Mouse (Mus musculus): Measurements from ENCODE around the gene Eif4g3. TPM values are rescaled to one million over a fixed set of nuclear protein-coding genes. Genes with fewer than 3 reads are reported as not detected.

Gene Eif4g3
- polyA plus RNA-seq, 2 experiments from 2014 or later: 35.4 to 42.5 TPM

DNA sequence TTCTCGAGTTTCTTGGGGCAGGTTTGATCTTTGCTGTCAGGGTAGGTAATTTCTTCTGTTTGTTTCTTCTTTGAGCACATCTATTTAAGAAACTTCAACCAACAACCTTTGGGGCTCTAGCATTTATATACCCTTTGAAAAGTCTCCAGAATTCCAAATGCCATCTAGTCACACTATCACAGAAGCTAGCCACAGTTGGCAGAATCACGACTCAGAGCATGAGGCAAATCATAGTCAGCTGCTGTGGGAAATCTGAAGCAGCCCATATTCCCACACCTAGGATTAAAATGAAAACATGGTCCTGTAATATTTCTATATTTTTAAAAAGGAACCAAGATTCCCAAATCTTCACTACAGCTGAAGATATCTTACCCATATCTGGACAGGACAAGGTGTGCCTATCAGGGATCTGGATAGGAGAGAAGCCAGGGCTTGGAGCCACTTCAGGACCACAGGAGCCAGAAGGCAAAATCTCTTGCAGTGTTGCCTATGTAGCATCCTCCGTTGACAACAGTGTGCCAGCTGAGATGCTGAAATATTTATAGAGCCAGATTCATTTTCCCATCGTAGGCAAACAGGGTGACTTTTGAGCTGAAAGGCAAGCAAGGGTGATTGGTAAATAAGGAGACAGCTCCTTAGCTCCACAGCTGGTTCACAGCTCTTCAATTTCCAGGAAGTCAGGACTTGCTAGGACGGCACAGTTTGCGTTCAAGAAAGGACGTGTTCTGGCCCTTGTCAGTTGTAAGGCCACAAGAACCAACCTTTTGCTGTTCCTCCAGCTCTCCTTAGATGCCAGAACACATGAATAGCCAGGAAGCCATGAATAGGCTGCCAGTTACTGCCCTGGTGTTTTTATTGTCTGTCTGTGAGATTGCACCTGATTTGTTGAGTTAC is 70.8 kb downstream of the Eif4g3 start:
- no peak for ATAC-seq

DNA sequence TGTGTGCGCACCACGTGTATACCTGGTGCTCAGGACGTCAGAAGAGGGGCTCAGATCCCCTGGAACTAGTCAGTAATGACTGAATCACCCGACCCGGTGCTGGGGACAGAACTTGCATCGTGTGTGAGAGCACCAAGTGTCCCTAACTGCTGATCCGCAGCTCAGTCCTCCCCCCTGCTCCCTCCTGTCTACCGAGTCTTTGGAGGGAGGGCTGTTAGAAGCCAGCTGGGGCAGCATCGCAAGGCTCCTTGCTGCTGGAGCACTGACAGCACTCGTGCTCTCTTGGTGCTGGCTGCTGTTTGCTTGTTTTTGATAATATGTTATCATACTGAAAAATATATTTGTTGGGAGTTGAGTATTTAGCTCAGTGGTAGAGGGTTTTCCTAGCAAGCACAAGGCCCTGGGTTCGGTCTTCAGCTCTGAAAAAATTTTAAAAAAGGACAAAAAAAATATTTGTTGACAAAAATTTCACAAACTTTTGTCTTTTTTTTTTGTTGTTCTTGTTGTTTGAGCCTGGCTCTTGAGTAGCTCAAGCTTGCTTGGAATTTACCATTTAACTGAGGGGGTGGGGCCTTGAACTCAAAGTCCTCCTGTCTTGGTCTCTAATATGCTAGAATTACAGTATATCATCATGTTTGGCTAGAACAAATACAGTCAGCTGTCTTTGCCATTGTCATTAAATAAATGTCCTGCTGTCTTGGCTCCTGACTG is 72.2 kb downstream of the Eif4g3 start:
- ATAC-seq: no peak

DNA sequence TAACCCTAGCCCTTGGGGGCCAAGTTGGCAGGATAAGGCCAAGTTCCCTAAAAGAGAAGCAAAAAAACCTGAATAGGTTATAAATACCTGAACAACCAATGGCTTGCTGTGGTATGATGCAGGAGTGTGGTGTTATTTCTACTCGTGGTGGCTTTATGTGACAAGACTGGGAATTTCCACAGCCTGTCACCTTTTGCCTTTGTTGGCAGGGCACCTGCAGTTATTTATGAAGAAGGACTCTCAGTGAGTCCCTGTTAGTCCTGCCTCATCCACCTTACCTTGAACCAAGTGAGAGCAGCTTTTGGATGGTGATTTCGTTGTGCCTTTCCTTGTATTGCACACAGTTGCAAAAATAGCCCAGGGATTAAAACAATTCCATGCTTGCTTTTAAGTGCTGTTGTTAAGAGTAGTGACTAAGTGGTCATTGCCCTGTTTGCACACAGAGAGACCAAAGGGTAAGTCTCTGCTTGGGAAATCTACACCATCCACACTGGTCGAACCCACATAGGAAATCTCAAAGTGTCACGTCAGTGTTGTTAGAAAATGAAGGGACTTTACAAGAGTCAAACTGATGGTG is 72.9 kb downstream of the Eif4g3 start:
- ATAC-seq: no peak

DNA sequence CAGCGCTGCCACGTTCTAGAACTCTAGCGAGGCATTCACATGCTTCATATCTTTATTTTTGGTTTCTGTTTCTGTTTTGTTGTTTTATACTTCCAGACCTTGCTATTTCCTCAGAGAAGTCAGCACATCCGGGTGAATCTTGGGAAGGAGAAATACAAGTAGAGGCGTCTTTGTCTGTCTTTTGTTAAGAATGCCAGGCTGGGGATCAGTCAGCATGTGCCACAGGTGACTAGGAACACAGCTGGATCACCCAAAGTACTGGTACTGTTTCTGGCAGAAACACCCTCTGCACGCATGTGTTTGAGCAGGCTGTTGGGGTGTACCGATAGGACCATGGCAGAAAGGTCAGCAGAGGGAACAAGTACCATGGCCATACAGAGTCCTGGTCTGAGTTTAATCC is 73.6 kb downstream of the Eif4g3 start:
- ATAC-seq: no peak

DNA sequence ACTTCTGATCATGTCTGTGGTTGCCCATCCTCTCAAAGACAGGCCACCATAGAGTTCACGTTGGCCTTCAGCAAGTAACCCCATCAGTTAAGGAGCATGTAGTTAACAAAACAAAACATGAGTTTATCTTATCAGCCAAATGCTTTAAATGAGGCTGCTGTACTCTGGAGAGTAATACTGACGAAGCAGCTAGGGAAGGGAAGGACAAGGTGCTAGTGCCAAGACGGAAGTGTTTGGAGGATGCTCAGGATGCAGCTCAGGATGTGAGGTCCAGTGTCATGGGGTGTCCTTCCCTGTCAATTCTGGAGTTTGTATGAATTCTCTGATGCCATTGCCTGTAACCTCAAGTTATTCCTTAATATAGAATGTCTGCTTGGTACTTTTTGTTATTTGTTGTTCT is 75.0 kb downstream of the Eif4g3 start:
- ATAC-seq: no peak

DNA sequence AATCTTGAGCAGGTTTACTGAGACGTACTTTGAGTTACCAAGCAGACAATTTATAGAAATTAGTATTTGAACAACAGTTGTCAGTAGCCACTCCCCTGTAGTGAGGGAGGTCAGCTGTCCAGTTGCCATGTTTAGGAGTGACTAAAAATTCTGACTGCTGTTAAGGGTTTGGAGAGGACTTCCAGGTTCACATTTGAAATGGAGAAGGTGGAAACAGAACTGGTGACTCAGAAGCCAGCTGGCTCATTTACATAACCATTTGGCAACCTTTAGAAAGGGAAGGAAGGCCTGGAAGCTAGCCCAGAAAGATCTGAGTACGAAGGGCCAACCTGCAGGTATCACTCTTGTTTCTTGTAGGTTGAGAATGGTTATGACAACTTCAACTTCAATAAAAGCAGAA is 75.8 kb downstream of the Eif4g3 start:
- no peak for ATAC-seq

DNA sequence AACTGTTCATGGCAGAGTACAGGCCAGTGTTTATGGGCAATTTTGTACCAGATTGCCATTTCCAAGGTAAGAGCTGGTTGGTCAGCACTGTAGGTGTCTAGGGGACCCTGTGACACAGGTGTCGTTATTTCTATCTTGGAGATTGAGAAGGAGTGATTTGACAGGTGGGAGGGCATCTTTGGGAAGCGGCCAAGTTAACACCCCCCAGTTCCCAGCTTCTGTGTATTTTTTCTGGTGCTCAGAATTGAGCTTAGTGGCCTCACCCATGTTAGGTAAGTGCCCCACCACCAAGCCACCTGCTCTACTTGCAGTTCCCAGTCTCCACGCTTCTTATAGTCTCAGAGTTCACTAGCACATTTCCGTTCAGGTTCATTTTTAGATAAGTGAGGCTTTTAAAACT is 76.5 kb downstream of the Eif4g3 start:
- no peak for ATAC-seq

DNA sequence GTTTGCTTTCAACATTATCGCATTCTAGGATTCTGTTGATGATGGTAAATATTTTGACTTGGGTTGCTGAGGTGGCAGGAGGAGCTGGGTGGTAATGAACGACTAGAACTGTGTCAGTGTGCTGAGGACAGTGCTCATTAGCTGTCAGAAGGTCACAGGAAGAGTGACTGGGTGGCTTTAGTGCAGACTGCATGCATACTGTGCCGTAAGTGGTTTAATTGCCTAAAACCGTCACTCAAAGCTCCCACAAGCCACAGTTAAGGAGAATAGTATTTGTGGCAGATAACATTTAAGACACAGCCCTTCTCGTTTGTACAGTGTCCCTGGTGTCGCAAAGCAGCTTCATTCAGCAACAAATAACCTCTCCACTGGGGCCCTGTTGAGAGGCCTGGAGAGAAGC is 78.7 kb downstream of the Eif4g3 start:
- no peak for ATAC-seq

DNA sequence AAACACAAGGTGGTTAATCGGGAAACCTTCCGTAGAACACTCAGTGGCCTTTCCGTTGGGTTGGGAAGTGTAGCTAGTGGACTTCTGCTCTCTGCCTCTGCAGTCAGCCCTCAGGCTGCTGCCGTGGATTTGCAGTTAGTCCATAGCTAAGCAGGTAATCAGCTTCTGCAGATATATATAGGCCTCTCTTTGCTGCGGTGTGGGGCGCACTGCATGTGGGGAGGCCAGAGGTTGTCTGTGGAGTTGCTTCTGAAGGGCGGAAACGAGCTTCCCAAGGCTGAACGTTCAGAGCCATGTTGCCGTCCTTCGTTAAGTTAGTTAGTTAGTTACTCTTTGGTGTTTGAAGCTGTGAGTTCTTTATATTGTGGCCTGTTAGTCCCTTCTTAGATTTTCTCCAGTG is 80.3 kb downstream of the Eif4g3 start:
- ATAC-seq: no peak

DNA sequence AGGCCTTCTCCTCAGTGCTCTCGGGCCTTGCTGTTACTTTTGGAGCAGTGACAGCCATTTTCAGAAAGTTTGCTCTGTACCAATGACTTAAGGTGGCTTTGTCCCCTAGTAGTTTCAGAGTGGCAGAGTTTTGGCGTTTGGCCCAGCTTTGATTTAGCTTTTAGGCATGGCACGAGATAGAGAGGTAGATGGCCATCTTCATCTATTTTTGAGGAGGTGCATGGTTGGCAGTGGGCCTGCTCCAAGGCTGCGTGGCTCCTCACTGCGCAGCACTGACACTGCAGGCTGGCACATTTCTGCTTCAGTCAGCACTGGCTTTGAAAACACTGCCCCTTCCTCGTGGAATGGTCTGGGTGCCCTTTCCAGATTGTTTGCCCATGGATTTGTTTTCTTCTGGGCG is 80.7 kb downstream of the Eif4g3 start:
- ATAC-seq: no peak

DNA sequence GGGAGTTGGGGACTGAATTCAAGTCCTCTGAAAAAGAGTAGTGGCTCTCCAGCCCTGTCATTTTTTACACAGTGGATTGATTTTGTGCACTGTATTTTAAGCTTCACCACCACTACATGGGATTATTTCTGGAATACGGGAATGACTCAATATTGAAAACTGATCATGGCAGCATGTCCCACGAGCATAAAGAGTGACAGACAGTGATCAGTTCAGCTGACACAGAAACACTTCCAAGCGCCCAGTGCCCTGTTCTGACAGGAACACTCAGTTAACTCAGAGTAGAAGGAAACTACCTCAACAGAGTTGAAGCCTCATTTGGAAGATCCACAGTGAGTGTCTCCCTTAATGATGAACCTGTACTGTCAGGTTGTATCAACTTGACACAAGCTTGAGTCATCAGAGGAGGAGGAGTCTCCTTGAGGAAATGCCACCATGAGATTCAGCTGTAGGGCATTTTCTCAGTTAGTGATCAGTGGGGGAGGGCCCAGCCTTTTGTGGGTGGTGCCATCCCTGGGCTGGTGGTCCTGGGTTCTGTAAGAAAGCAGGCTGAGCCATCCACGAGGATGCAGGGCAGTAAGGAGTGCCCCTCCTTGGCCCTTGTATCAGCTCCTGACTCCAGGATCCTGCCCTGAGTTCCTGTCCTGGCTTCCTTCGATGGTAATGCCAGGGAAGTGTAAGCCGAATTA is 82.2 kb downstream of the Eif4g3 start:
- ATAC-seq: no peak

DNA sequence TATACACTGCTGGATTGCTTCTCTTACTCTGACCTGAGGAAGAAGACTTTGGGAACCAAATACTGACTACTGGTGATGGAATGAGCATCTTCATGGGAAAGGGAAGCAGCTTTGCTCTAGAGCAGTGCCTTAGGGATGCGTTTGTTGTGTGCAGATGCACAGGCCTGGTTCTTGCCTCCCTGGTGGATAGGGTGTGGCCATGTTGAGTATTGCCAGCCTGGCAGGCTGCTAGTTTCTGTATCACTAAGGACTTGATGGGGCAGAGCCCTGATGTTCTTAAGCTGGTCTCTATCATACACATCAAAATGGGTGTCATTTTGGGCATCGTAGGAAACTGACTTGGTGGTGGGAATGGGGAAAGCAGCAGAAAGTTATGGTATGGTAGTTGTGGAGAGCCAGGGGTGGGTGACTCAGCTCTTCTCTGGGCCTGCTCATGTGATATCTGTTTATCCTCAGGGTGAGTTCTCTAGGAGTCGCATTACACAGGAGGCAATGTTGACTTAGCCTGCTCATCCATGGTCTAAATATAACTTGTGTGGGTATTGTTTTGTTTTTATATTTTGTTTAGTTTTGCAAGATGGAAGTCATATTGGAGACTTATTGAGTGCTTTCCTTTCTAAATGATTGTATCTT is 85.0 kb downstream of the Eif4g3 start:
- ATAC-seq: no peak

DNA sequence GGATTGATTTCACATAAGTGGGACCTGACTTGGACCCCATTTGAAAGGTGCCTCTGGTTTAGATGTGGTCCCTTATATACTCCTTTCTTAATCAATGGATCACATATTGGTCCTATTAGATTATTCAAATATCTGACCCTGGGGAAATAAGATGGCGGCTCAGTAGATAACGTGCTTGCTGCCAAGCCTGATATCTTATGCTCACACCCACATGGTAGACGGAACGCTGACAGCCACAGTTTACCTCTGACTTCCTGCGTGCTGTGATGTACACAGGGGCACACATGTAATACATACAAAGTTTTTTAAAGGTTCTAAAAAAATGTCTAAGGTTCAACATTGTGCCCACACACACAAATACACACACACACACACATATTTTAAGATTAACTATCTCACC is 86.4 kb downstream of the Eif4g3 start:
- no peak for ATAC-seq

DNA sequence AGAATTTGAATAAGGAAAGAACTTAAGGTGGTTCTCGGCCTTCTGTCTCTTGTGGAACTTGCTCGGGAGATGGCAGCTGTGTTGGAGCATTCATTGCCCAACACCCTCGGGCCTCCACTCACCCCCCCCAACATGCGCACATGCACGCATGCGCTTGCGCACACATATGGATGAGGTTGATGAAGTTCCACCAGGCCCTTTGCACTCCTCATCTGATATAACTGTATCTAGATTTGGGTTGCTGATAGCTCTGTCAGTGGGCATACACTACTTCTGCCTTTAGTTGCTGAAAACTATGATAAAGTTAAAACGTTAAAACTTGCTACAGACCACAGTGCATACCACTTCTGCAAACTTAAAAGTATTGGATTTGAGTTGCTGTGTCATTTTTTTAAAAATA is 89.6 kb downstream of the Eif4g3 start:
- no peak for ATAC-seq

DNA sequence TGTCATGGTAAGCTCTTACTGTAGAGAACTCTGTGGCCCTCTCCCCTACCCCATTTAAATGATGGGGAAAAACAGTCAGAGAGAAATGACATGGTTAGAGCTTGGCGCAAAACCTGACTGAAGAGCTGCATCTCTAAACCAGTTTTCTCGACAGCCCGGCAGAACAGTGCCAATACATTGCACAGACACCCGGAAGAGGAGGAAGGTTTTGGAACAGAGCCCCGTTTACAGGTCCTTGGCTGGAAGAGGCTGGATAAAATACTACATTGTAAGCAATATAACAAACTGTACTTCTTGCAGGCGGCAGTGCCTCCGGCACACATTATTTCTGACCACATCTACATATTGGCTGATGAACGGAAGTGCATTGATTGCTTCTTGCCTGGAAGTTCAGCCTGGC is 91.3 kb downstream of the Eif4g3 start:
- ATAC-seq: no peak

DNA sequence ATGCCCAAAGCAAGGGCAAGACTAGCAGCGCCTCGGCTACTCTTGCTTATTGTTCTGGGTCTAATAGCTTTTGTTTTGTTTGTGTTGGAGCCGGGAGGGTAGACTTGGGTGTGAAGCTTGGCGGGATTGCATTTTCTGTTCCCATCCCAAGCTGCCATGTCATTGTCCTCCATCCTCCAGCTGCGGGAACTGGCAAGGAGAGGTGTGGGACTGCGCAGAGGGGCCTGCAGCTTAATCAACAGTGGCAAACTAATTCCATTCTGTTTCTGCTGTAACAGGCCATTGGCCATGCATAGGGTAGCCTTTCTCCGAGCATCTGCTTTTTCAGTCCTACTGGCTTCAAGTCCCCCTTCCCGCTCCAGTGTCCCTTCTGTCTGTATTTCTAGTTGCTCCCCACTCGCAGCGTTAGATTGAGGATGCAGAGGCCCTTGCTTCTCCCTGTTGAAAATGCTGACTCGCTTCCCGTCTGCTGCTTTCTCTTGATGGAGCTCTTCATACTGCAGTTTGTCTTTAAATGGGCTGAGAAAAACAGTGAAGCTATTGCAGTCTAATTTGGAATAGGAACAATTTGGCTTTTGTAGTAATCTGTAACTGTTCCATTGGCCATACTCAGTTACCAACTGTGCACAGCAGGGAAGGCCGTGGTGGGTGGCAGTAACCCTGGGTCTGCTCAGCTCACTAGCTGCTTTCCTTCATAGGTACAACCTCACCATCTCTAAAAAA is 92.2 kb downstream of the Eif4g3 start:
- ATAC-seq: no peak

DNA sequence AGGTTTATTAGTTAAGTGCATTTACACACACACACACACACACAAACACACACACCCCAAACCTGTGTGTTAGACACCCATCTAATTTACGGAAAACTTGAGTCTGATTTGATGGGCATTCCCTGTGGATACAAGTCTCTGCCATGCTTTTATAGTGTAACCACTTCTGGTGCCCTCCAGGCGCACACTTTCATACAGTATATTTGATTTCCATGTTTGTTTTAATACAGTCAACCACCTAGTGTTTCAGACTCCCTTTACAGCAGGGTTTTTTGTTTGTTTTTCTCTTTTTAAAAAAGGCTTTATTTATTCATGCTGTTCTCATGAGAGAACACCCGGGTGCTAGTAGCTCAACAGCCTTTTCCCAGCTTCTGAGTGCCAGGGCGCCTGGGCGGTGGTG is 94.1 kb downstream of the Eif4g3 start:
- ATAC-seq: no peak

DNA sequence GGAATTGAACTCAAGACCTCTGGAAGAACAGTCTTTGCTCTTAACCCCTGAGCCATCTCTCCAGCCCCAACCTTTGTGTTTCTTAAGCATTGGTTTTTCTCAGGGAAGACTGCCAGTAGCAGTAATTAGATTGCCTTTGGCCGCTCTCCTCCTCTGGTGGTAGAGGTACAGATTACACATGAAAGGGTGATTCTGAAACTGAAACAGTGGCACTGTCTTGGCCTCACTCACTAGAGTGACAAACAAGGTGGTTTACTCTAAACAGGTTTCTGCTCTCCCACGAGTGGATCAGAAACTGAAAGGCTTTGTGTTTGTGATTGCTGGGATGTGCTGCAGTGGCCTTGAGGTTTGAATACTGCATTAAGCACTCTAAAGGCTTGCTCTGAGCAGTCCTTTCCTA is 96.7 kb downstream of the Eif4g3 start:
- ATAC-seq: peak; percentile 82

DNA sequence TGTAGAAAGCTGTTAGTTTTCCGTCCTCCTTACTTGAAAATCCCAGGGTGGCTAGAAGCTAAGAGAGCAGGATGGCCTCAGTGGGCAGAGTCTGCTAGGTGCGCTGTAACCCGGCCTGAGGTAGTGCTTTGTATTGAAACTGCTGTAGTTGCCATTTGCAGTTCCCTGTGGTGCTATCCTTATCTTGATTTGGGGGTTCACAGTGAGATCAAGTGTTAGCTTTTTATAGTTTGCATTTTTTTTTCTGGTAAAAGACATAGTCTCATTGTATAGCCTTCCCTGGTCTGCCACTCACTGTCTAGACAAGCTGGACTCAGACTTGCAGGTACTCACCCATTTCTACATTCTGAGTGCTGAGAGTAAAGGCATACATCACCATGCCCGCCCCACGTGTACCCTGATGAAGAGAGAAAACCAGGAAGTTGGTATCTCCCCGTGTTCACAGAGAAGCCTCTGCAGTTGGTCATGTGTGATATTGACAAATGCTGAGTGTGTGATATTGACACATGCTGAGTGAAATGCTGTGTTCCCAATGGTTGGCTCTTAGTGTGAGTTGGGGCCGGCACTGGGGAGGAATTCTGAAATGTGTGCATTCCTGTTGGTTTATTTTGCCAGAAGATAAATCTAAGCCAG is 98.9 kb downstream of the Eif4g3 start:
- no peak for ATAC-seq

DNA sequence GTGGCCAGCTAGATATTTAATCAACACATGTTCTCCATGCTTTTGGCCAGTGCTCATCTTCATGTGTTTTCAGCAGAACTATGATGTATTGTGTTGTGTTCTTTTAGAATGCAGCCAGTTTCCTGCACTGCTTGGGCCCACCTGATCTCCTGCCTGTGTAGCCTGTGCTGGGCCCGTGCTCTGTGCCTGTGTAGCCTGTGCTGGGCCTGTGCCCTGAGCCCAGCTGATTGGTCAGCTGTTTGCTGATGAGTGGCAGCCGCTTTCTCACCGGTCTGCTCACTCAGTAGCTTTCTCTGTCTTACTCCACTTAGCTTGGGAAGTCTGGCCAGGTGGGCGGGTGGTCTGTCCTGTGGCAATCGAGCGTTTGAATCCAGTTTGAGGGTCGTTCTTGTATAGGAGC is 107.6 kb downstream of the Eif4g3 start:
- ATAC-seq: no peak

DNA sequence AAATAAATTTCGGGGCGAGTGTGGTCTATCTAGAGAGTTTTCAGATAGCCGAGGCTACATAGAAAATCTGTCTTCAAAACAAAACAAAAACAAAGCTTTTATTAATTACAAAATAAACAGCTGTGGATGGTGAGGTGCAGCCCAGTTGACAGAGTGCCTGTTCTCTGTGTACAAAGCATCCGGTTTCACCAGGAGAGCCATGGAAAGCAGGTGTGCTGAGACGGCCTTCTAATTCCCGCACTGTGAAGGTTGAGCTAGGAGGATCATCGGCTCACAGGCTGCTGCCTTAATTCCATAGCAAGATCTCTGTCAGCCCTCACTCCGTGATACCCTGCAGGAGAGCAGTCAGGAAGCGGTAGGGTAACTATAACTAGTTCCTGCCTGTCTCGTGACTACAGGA is 109.0 kb downstream of the Eif4g3 start:
- no peak for ATAC-seq

DNA sequence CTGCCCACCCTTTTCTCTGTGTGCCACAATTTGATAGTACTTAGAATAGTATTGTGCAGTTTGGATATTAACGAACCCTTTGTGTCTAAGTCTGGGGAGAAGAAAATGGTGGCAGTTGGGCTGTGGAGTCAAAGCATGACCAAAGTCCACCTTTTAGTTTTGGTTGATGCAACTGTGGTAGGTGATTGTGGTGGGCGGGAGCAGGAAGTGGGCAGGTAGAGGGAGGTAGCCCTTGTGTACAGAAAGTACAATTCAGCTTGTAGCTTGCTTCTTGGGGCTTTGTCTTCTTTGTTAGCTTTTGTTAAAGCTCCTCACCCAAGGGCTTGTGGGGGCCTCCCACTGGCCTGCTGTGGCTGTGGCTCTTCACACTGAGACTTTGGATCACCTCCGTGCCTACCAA is 109.6 kb downstream of the Eif4g3 start:
- no peak for ATAC-seq

Data from activated CD4-positive, CD25-positive, alpha-beta regulatory T cell, adult 4 months (primary cell).